In genomic region chr13:54980957-54981356, GRCm38 (mm10) we compare ENCODE assay signal across 12 mouse cellular contexts. TPM values are rescaled to one million over a fixed set of nuclear protein-coding genes. Genes with fewer than 3 reads are reported as not detected.
DNase-seq lines count a peak whose midpoint lies in the region; ATAC-seq and TF ChIP-seq lines count a peak whose summit lies in the region.
"Had no signal": no experiment of that assay in that cellular context is flagged by ENCODE, and none has a peak within 500 bp of the region (broad histone marks: within the 10 kb centered on the region; RNA-seq: fewer than 3 reads in every experiment).

No protein-coding gene starts in this region.

- H3K4me3 ChIP-seq in hindbrain, embryonic 13.5 days: no peak overlapping the region
- no peak overlapping the region for H3K4me3 ChIP-seq in hindbrain, embryonic 12.5 days
- no peak overlapping the region for H3K4me3 ChIP-seq in forebrain, postnatal 0 days (ENCODE audit: low read depth, low read length)
- H3K4me3 ChIP-seq in kidney, embryonic 16.5 days (ENCODE audit: low read length): no peak overlapping the region
- H3K4me3 ChIP-seq: heart, embryonic 13.5 days had no signal

- no peak overlapping the region for H3K9ac ChIP-seq in hindbrain, embryonic 13.5 days
- H3K9ac ChIP-seq in hindbrain, embryonic 12.5 days: no peak overlapping the region
- no peak overlapping the region for H3K9ac ChIP-seq in forebrain, postnatal 0 days
- H3K9ac ChIP-seq in kidney, embryonic 16.5 days (replicated peaks; ENCODE audit: low read length): no peak overlapping the region
- H3K9ac ChIP-seq: heart, embryonic 13.5 days; lung, embryonic 14.5 days had no signal

- 68% methylated on average over 12 of the region's 12 CpGs for WGBS in hindbrain, embryonic 13.5 days
- 72% methylated on average over 12 of the region's 12 CpGs for WGBS in hindbrain, embryonic 12.5 days
- WGBS in forebrain, postnatal 0 days: 30% methylated on average over 12 of the region's 12 CpGs
- 67% methylated on average over 12 of the region's 12 CpGs for WGBS in kidney, embryonic 16.5 days

- no peaks in the 10 kb centered on the region for H3K9me3 ChIP-seq in hindbrain, embryonic 13.5 days
- H3K9me3 ChIP-seq in hindbrain, embryonic 12.5 days (replicated peaks): no peaks in the 10 kb centered on the region
- no peaks in the 10 kb centered on the region for H3K9me3 ChIP-seq in forebrain, postnatal 0 days (ENCODE audit: low read length)
- H3K9me3 ChIP-seq in kidney, embryonic 16.5 days (ENCODE audit: low read length): no peaks in the 10 kb centered on the region
- H3K9me3 ChIP-seq: heart, embryonic 13.5 days had no signal

- 0 out of 2 replicates have a peak, but pooled peaks have one; percentile 7 for ATAC-seq in hindbrain, embryonic 13.5 days (ENCODE audit: low FRiP score)
- no peak for ATAC-seq in hindbrain, embryonic 12.5 days (ENCODE audit: low FRiP score)
- ATAC-seq in forebrain, postnatal 0 days: peak; percentile 59
- no peak for ATAC-seq in kidney, embryonic 16.5 days (ENCODE audit: low FRiP score, low TSS enrichment)

- DNase-seq in adrenal gland, postnatal 10 days: peak; percentile 65
- no peak for DNase-seq in adrenal gland, adult 18-20 months (ENCODE audit: low spot score in 2 of 2)
- DNase-seq in adrenal gland, postnatal 25 days: peak; percentile 51
- DNase-seq in forebrain, postnatal 0 days: peak; percentile 58
- no peak for DNase-seq in spleen, postnatal 10 days (ENCODE audit: low spot score in 2 of 2)
- DNase-seq: embryo, embryonic 11 days; gastrocnemius, postnatal 36 days; lung, embryonic 14.5 days had no signal

- H3K27me3 ChIP-seq in hindbrain, embryonic 13.5 days: peaks cover 78% of the 10 kb centered on the region
- H3K27me3 ChIP-seq in hindbrain, embryonic 12.5 days: peaks cover 88% of the 10 kb centered on the region
- no peaks in the 10 kb centered on the region for H3K27me3 ChIP-seq in forebrain, postnatal 0 days (ENCODE audit: insufficient read depth, low read length)
- 0 out of 2 replicates have a peak, but pooled peaks cover 2% of the 10 kb centered on the region for H3K27me3 ChIP-seq in kidney, embryonic 16.5 days (ENCODE audit: insufficient read depth, low read length)

- H3K4me2 ChIP-seq in hindbrain, embryonic 13.5 days: no peak overlapping the region
- no peak overlapping the region for H3K4me2 ChIP-seq in hindbrain, embryonic 12.5 days (replicated peaks)
- H3K4me2 ChIP-seq in forebrain, postnatal 0 days (ENCODE audit: low read depth): no peak overlapping the region
- H3K4me2 ChIP-seq in kidney, embryonic 16.5 days (replicated peaks; ENCODE audit: low read depth, low read length): no peak overlapping the region
- H3K4me2 ChIP-seq: heart, embryonic 13.5 days; lung, embryonic 14.5 days had no signal

- H3K36me3 ChIP-seq in hindbrain, embryonic 13.5 days: no peaks in the 10 kb centered on the region
- H3K36me3 ChIP-seq in hindbrain, embryonic 12.5 days: no peaks in the 10 kb centered on the region
- H3K36me3 ChIP-seq in forebrain, postnatal 0 days (ENCODE audit: insufficient read depth): no peaks in the 10 kb centered on the region
- no peaks in the 10 kb centered on the region for H3K36me3 ChIP-seq in kidney, embryonic 16.5 days (ENCODE audit: insufficient read depth, low read length)
- H3K36me3 ChIP-seq: heart, embryonic 13.5 days had no signal

- peaks cover 62% of the 10 kb centered on the region for H3K4me1 ChIP-seq in hindbrain, embryonic 13.5 days (replicated peaks)
- peaks cover 40% of the 10 kb centered on the region for H3K4me1 ChIP-seq in hindbrain, embryonic 12.5 days
- 0 out of 2 replicates have a peak, but pooled peaks cover 3% of the 10 kb centered on the region for H3K4me1 ChIP-seq in forebrain, postnatal 0 days (ENCODE audit: insufficient read depth)
- H3K4me1 ChIP-seq in kidney, embryonic 16.5 days (ENCODE audit: insufficient read depth, low read length): no peaks in the 10 kb centered on the region
- H3K4me1 ChIP-seq: heart, embryonic 13.5 days had no signal

- H3K27ac ChIP-seq in hindbrain, embryonic 13.5 days: no peak overlapping the region
- H3K27ac ChIP-seq in hindbrain, embryonic 12.5 days: no peak overlapping the region
- no peak overlapping the region for H3K27ac ChIP-seq in forebrain, postnatal 0 days (ENCODE audit: low read depth, low read length)
- no peak overlapping the region for H3K27ac ChIP-seq in kidney, embryonic 16.5 days (ENCODE audit: low read length)
- H3K27ac ChIP-seq: heart, embryonic 13.5 days had no signal

- TF ChIP-seq CTCF in forebrain, postnatal 0 days (IDR thresholded peaks at IDR 0.05; ENCODE audit: low read depth): no peak

RNA-seq across cellular contexts. Expression of gene Unc5a, which starts 31.7 kb away (rescaled TPM):
- 1 to 10 TPM; 6.5 to 8.8 TPM for total RNA-seq in adrenal gland, postnatal 10 days (2021)
- 1 to 10 TPM; 7.4 to 9.1 TPM for total RNA-seq in adrenal gland, adult 18-20 months (2021)
- 7.8 and 8.4 TPM in 2 replicates for polyA plus RNA-seq in hindbrain, embryonic 13.5 days (2015; fragmentation: Nextera tagmentation; extraction: Ambion mirVana)
- polyA plus RNA-seq in hindbrain, embryonic 12.5 days (2016; fragmentation: Nextera tagmentation; extraction: Ambion mirVana): 5.8 and 6.1 TPM in 2 replicates
- total RNA-seq in adrenal gland, postnatal 25 days (2021): 6.6 and 9.0 TPM in 2 replicates
- total RNA-seq in forebrain, postnatal 0 days (2014; rRNA removed): 27.5 and 46.1 TPM in 2 replicates
- 19.8 and 22.5 TPM in 2 replicates for polyA plus RNA-seq in forebrain, postnatal 0 days (2015; fragmentation: Nextera tagmentation; extraction: Ambion mirVana)
- polyA plus RNA-seq in kidney, embryonic 16.5 days (2015; fragmentation: Nextera tagmentation; extraction: Ambion mirVana): 2.6 and 2.7 TPM in 2 replicates

RNA-seq across cellular contexts. Expression of gene Hk3, which starts 40.2 kb away (rescaled TPM):
- 1 to 10 TPM; 1.7 to 2.0 TPM for total RNA-seq in adrenal gland, postnatal 10 days (2021)
- total RNA-seq in adrenal gland, adult 18-20 months (2021): 1 to 10 TPM; 1.1 to 2.6 TPM
- polyA plus RNA-seq in hindbrain, embryonic 13.5 days (2015; fragmentation: Nextera tagmentation; extraction: Ambion mirVana): 1.1 and 1.2 TPM in 2 replicates
- 0.87 and 0.91 TPM in 2 replicates for polyA plus RNA-seq in hindbrain, embryonic 12.5 days (2016; fragmentation: Nextera tagmentation; extraction: Ambion mirVana)
- total RNA-seq in adrenal gland, postnatal 25 days (2021): 0.52 and 0.88 TPM in 2 replicates
- total RNA-seq in forebrain, postnatal 0 days (2014; rRNA removed): 0.76 and 1.4 TPM in 2 replicates
- 0.48 and 0.65 TPM in 2 replicates for polyA plus RNA-seq in forebrain, postnatal 0 days (2015; fragmentation: Nextera tagmentation; extraction: Ambion mirVana)
- polyA plus RNA-seq in kidney, embryonic 16.5 days (2015; fragmentation: Nextera tagmentation; extraction: Ambion mirVana): 1.0 and 1.1 TPM in 2 replicates

Comparison
In these comparisons a context has a peak if more than half of its experiments do, and no peak if none do; other contexts are left out.
1. DNase-seq: peak in adrenal gland, postnatal 10 days (single experiment), adrenal gland, postnatal 25 days (single experiment) and forebrain, postnatal 0 days (single experiment); none in adrenal gland, adult 18-20 months (0 of 2) and spleen, postnatal 10 days (0 of 2).
2. ATAC-seq: peak in hindbrain, embryonic 13.5 days (single experiment) and forebrain, postnatal 0 days (single experiment); none in hindbrain, embryonic 12.5 days (single experiment) and kidney, embryonic 16.5 days (single experiment).